Mouse (Mus musculus) midbrain, embryonic 11.5 days (tissue): ENCODE data around the gene Dbt. TPM values are rescaled to one million over a fixed set of nuclear protein-coding genes. Genes with fewer than 3 reads are reported as not detected.

Experiments
- ATAC-seq: fragments of 200-750 bp; cut with Nextera tagmentation; 2 replicates; pipeline ENCODE4 v1.8.0; 2017; ENCODE audit warnings: moderate TSS enrichment, moderate library complexity; ENCODE audit not compliant: low FRiP score
- DNase-seq: peaks from one replicate; pipeline ENCODE4 v3.0.0; 2015; ENCODE audit warnings: low spot score; ENCODE audit errors: missing footprints
- H3K27ac ChIP-seq: fragments of 300-500 bp; sonication (generic); 2 replicates; pipeline ENCODE4 v1.5.1; 2014; ENCODE audit warnings: low read depth, low read length
- H3K27me3 ChIP-seq: fragments of 300-500 bp; sonication (generic); 2 replicates; pipeline ENCODE4 v1.6.1; 2014; ENCODE audit warnings: mild to moderate bottlenecking, low read length, moderate library complexity, mixed read lengths; ENCODE audit not compliant: control insufficient read depth, insufficient read depth
- H3K36me3 ChIP-seq: fragments of 300-500 bp; sonication (generic); 2 replicates; pipeline ENCODE4 v1.6.1; 2014; ENCODE audit warnings: mild to moderate bottlenecking, low read length, moderate library complexity, mixed read lengths; ENCODE audit not compliant: control insufficient read depth, insufficient read depth
- H3K4me1 ChIP-seq: fragments of 300-500 bp; sonication (generic); 2 replicates; pipeline ENCODE4 v1.6.1; 2014; ENCODE audit warnings: low read length; ENCODE audit not compliant: control insufficient read depth, insufficient read depth
- H3K4me2 ChIP-seq: fragments of 300-500 bp; sonication (generic); 2 replicates; pipeline ENCODE4 v1.6.1; 2014; ENCODE audit warnings: mild to moderate bottlenecking, moderate library complexity
- H3K4me3 ChIP-seq: fragments of 300-500 bp; sonication (generic); 2 replicates; pipeline ENCODE4 v1.5.1; 2014; ENCODE audit warnings: low read depth, low read length
- H3K9ac ChIP-seq: fragments of 300-500 bp; sonication (generic); 2 replicates; pipeline ENCODE4 v1.6.1; 2014; ENCODE audit warnings: low read length
- H3K9me3 ChIP-seq: fragments of 300-500 bp; sonication (generic); 2 replicates; pipeline ENCODE4 v1.6.1; 2016; ENCODE audit warnings: low read length; ENCODE audit not compliant: control insufficient read depth
- WGBS: fragments of 180-500 bp; shearing (Covaris S2); extraction: QIAGEN DNeasy Blood & Tissue Kit; methylation state at CpG from one replicate; pipeline ENCODE4 v1.1.7; 2014; 5-methylcytosine and 5-hydroxymethylcytosine counted together
- polyA plus RNA-seq: library from polyadenylated mRNA; unstranded; fragments of >200 nt; fragmentation: Nextera tagmentation; extraction: Ambion mirVana; gene quantifications from 2 replicates; pipeline ENCODE4 v1.2.1, GENCODE M21; 2014

Dbt gene
- polyA plus RNA-seq, 1 experiment from 2014 or later = 10.5 TPM

DNA sequence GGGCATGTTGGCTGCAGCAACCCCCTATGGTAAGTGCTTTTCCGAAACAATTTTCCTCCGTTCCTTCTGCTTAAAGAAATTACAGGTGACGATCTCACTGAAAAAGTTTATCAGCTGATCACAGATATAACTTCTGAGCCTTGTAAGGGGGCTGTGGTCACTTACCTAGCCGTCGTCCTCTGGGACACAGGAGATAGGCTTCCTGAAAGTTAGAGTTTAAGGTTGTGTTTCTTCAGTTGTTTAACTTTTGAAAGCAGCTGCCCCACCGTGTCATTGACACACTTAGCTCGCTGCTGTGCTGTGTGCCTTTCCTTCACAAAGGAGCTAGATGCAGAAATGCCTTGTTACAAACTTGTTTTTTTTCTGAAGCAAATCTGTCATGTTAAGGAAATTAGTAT lies 50.2 kb downstream of the Dbt start:
- WGBS = 84% methylated on average over 7 of the region's 7 CpGs
- H3K27me3 ChIP-seq = no peaks in the 10 kb centered on the region
- no peak overlapping the region for H3K4me3 ChIP-seq
- no peaks in the 10 kb centered on the region for H3K4me1 ChIP-seq
- DNase-seq (no peak), ATAC-seq (no peak)
- H3K36me3 ChIP-seq = no peaks in the 10 kb centered on the region
- no peaks in the 10 kb centered on the region for H3K9me3 ChIP-seq
- no peak overlapping the region for H3K9ac ChIP-seq
- H3K27ac ChIP-seq = no peak overlapping the region
- H3K4me2 ChIP-seq = no peak overlapping the region

DNA sequence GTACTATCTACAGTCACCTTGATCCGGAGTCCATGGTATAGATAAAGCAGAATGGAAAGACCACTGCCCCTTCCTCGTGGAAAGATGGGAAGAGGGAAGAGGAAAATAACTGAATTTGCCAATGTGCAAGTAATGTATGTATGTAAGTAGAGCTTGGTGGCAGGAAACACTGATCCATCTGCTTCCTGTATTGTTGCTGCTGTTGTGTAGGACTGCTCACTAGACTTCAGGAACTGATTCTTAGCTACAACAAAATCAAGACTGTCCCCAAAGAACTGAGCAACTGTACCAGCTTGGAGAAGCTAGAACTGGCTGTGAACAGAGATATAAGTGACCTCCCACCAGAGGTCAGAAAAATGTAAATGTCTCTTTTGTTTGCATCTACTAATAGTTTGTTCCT lies 57.8 kb downstream of the Dbt start:
- ATAC-seq = no peak
- Histone ChIP-seq H3K4me3 (no peak overlapping the region), H3K36me3 (no peaks in the 10 kb centered on the region)

DNA sequence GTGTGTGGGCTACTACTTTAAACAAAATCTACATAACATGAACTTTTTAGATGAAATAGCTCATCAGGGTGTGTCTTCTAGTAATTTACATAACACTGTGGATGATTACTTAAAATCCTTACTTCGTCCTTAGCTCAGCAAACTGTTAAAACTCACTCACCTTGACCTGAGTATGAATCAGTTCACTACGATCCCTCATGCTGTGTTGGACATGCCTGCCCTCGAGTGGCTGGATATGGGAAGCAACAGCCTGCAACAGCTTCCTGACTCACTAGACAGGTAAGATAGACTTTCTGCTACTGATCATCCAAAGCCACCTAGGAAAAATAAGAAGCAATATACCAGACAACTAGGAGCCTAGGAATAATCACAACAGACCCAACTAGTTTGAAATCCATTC lies 64.4 kb downstream of the Dbt start:
- no peaks in the 10 kb centered on the region for H3K4me1 ChIP-seq
- no peak overlapping the region for H3K4me2 ChIP-seq
- WGBS = 74% methylated on average over 3 of the region's 3 CpGs
- H3K4me3 ChIP-seq = no peak overlapping the region
- ATAC-seq = no peak
- peaks cover 3% of the 10 kb centered on the region; the same call in 1 of the 2 replicates for H3K36me3 ChIP-seq
- H3K27me3 ChIP-seq = no peaks in the 10 kb centered on the region
- no peak overlapping the region for H3K27ac ChIP-seq
- no peaks in the 10 kb centered on the region for H3K9me3 ChIP-seq
- no peak overlapping the region for H3K9ac ChIP-seq
- no peak for DNase-seq

More for the DNA sequence above, 57.8 kb downstream of the Dbt start:
- no peak for DNase-seq
- H3K9ac ChIP-seq = no peak overlapping the region
- no peaks in the 10 kb centered on the region for H3K9me3 ChIP-seq
- H3K4me2 ChIP-seq = no peak overlapping the region
- H3K27me3 ChIP-seq = no peaks in the 10 kb centered on the region
- 70% methylated on average over 2 of the region's 2 CpGs for WGBS
- no peaks in the 10 kb centered on the region for H3K4me1 ChIP-seq
- H3K27ac ChIP-seq = no peak overlapping the region

DNA sequence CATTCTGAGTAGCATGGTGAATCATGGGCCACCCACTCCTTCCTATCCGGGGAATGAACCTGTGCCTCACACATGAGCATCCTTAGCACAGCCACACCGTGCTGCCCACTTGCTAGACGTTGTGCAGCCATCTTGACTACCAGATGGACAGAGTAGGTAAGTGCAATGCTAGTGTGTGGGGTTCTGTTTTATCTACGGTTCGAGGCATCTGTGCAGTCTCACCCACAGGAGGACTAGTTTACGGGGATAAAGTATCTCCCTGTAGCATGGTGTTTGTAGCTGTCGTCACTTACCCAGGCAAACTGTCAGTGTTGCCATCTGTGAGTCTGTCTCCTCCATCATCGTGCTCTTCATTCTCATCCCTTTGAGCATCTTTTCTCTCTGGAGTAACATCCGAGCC lies 69.3 kb downstream of the Dbt start:
- Histone ChIP-seq H3K27me3 (no peaks in the 10 kb centered on the region), H3K36me3 (peaks cover 16% of the 10 kb centered on the region), H3K4me3 (no peak overlapping the region), H3K27ac (no peak overlapping the region), H3K4me1 (no peaks in the 10 kb centered on the region), H3K9me3 (no peaks in the 10 kb centered on the region), H3K4me2 (no peak overlapping the region), H3K9ac (no peak overlapping the region)
- 98% methylated on average over 9 of the region's 9 CpGs for WGBS
- ATAC-seq = no peak
- DNase-seq = no peak

- WGBS = 2% methylated on average over 22 of the region's 22 CpGs
- peaks cover 12% of the 10 kb centered on the region for H3K36me3 ChIP-seq
- peak overlapping the region; percentile 43 for H3K4me2 ChIP-seq
- H3K27ac ChIP-seq = peak overlapping the region; percentile 69; the same call in 1 of the 2 replicates
- H3K4me1 ChIP-seq = peaks cover 3% of the 10 kb centered on the region
- no peak for DNase-seq
- H3K4me3 ChIP-seq = peak overlapping the region; percentile 59
- no peaks in the 10 kb centered on the region for H3K27me3 ChIP-seq
- H3K9me3 ChIP-seq = no peaks in the 10 kb centered on the region
- ATAC-seq = peak; percentile 82
- H3K9ac ChIP-seq = peak overlapping the region; percentile 82
Measured at GRCm38 (mm10) chr3:116594076-116594727, 81.3 kb downstream of the Dbt start.

- peak within 1 kb of the TSS; percentile 69; the same call in 1 of the 2 replicates for H3K27ac ChIP-seq
- WGBS = under 1% methylated on average over 65 of the region's 65 CpGs
- H3K4me3 ChIP-seq = peak within 1 kb of the TSS; percentile 59
- H3K36me3 ChIP-seq = peaks cover 5% of the 10 kb centered on the region
- DNase-seq = peak; percentile 100
- H3K4me1 ChIP-seq = peaks cover 3% of the 10 kb centered on the region
- no peaks in the 10 kb centered on the region for H3K27me3 ChIP-seq
- peak; percentile 98 for ATAC-seq
- peak within 1 kb of the TSS; percentile 64 for H3K4me2 ChIP-seq
- no peaks in the 10 kb centered on the region for H3K9me3 ChIP-seq
- peak within 1 kb of the TSS; percentile 82 for H3K9ac ChIP-seq
Measured at GRCm38 (mm10) chr3:116594728-116595602, 82.1 kb downstream of the Dbt start, which contains the start of gene Sass6. Gene Sass6, plus strand, starts transcription at chr3:116594982.

- H3K4me2 ChIP-seq = peak overlapping the region; percentile 64
- H3K36me3 ChIP-seq = peaks cover 5% of the 10 kb centered on the region
- peak overlapping the region; percentile 82 for H3K9ac ChIP-seq
- peak overlapping the region; percentile 59 for H3K4me3 ChIP-seq
- WGBS = 11% methylated on average over 10 of the region's 10 CpGs
- H3K9me3 ChIP-seq = no peaks in the 10 kb centered on the region
- H3K27me3 ChIP-seq = no peaks in the 10 kb centered on the region
- no peak overlapping the region for H3K27ac ChIP-seq
- peaks cover 3% of the 10 kb centered on the region for H3K4me1 ChIP-seq
- DNase-seq = no peak
- ATAC-seq = no peak
Measured at GRCm38 (mm10) chr3:116595603-116595991, 82.7 kb downstream of the Dbt start.
